ENCODE assay signal across 19 mouse cellular contexts in the genomic region with DNA sequence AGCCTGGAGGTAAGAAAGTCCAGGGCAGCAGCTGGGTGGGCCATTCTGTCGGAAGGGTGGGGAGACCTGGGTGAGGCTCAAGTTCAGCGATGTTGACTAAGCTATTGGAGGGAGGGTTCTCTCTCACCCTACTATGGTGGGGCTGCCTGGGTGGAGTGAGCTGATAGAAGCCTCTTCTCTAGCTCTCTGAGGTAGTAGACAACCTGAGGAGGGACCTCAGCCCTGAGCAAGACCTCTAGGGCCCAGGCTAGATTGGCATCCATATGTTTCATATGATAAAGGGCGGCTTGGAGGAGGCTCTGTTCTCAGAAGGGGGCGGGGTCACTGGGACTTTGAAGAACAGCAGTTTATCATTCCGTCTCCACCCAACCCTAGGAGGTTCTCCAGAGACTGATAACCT. TPM values are rescaled to one million over a fixed set of nuclear protein-coding genes. Genes with fewer than 3 reads are reported as not detected.
DNase-seq lines count a peak whose midpoint lies in the region; ATAC-seq lines count a peak whose summit lies in the region.
"Not testable (repeated sequence)": the region's sequence is repeated elsewhere in the genome, so short reads cannot be mapped to it uniquely, and the experiment has no call there.
"Had no signal": no experiment of that assay in that cellular context is flagged by ENCODE, and none has a peak within 500 bp of the region (broad histone marks: within the 10 kb centered on the region; RNA-seq: fewer than 3 reads in every experiment).

No protein-coding gene starts in this region.

- WGBS in intestine, embryonic 15.5 days: no CpG with 5 or more reads among the region's 5 CpGs
- WGBS in liver, embryonic 11.5 days: no CpG with 5 or more reads among the region's 5 CpGs
- WGBS in liver, embryonic 15.5 days (ENCODE audit: insufficient replicate concordance): no CpG with 5 or more reads among the region's 5 CpGs
- WGBS in stomach, embryonic 15.5 days: no CpG with 5 or more reads among the region's 5 CpGs

- H3K27me3 ChIP-seq in intestine, embryonic 15.5 days (replicated peaks); liver, embryonic 11.5 days (replicated peaks; ENCODE audit: control insufficient read depth, insufficient read depth, low read length); liver, embryonic 15.5 days; stomach, embryonic 15.5 days (replicated peaks): not testable (repeated sequence)

- H3K4me2 ChIP-seq in intestine, embryonic 15.5 days (replicated peaks); liver, embryonic 11.5 days; liver, embryonic 15.5 days; stomach, embryonic 15.5 days: not testable (repeated sequence)

- peak; percentile 69 for ATAC-seq in erythroblast, adult 5-6 weeks (replicated peaks; ENCODE audit: low FRiP score, poor library complexity, severe bottlenecking)
- ATAC-seq in intestine, embryonic 15.5 days: peak; percentile 90
- peak; percentile 95 for ATAC-seq in liver, embryonic 11.5 days (replicated peaks; ENCODE audit: low FRiP score)
- ATAC-seq in liver, embryonic 15.5 days (ENCODE audit: insufficient read depth): peak; percentile 95
- ATAC-seq in megakaryocyte, adult 5-6 weeks (ENCODE audit: poor library complexity, severe bottlenecking): peak; percentile 8; the same call in 1 of the 2 replicates
- peak; percentile 93 for ATAC-seq in stomach, embryonic 15.5 days (ENCODE audit: insufficient read depth, low FRiP score, low read depth)

- H3K4me1 ChIP-seq in intestine, embryonic 15.5 days (replicated peaks); liver, embryonic 11.5 days (replicated peaks; ENCODE audit: control insufficient read depth, insufficient read depth, low read length); liver, embryonic 15.5 days (replicated peaks); stomach, embryonic 15.5 days: not testable (repeated sequence)

- not testable (repeated sequence) for H3K4me3 ChIP-seq in intestine, embryonic 15.5 days (replicated peaks); liver, embryonic 11.5 days (ENCODE audit: low read depth, low read length); liver, embryonic 15.5 days (replicated peaks); stomach, embryonic 15.5 days (replicated peaks)

- H3K36me3 ChIP-seq in intestine, embryonic 15.5 days; liver, embryonic 11.5 days (ENCODE audit: control insufficient read depth, insufficient read depth, low read length); liver, embryonic 15.5 days (replicated peaks); stomach, embryonic 15.5 days: not testable (repeated sequence)

- DNase-seq in liver, embryonic 11.5 days (ENCODE audit: low spot score): not testable (repeated sequence)

- not testable (repeated sequence) for H3K9ac ChIP-seq in intestine, embryonic 15.5 days; liver, embryonic 11.5 days (ENCODE audit: low read depth, low read length); liver, embryonic 15.5 days; stomach, embryonic 15.5 days

- not testable (repeated sequence) for H3K27ac ChIP-seq in intestine, embryonic 15.5 days; liver, embryonic 11.5 days (ENCODE audit: low read depth, low read length); liver, embryonic 15.5 days (replicated peaks); stomach, embryonic 15.5 days

- H3K9me3 ChIP-seq in intestine, embryonic 15.5 days; liver, embryonic 11.5 days (ENCODE audit: control insufficient read depth, low read length); liver, embryonic 15.5 days (replicated peaks); stomach, embryonic 15.5 days: not testable (repeated sequence)

RNA-seq across cellular contexts. Expression of gene Entpd4b, which starts 15.1 kb away (rescaled TPM):
- 0.58 and 1.5 TPM in 2 replicates for total RNA-seq in erythroblast, adult 5-6 weeks (2015; ENCODE audit: low replicate concordance)
- total RNA-seq in erythroblast, adult 5-6 weeks (2017; ENCODE audit: low replicate concordance): 0.85 and 1.3 TPM in 2 replicates
- polyA plus RNA-seq in intestine, embryonic 15.5 days (2015; fragmentation: Nextera tagmentation; extraction: Ambion mirVana): 15.5 and 17.0 TPM in 2 replicates
- polyA plus RNA-seq in liver, embryonic 11.5 days (2014; fragmentation: Nextera tagmentation; extraction: Ambion mirVana): 9.1 and 9.3 TPM in 2 replicates
- polyA plus RNA-seq in liver, embryonic 15.5 days (2015; fragmentation: Nextera tagmentation; extraction: Ambion mirVana): 3.8 and 3.9 TPM in 2 replicates
- 2.1 and 2.5 TPM in 2 replicates for total RNA-seq in megakaryocyte, adult 5-6 weeks (2015)
- total RNA-seq in megakaryocyte, adult 5-6 weeks (2017): 1.1 and 2.5 TPM in 2 replicates
- 16.6 and 17.1 TPM in 2 replicates for polyA plus RNA-seq in stomach, embryonic 15.5 days (2015; fragmentation: Nextera tagmentation; extraction: Ambion mirVana)

RNA-seq across cellular contexts. Expression of gene Gm27179, which starts 27.8 kb away (rescaled TPM):
- 1.0 TPM in 1 of 2 replicates, not detected in the other for total RNA-seq in erythroblast, adult 5-6 weeks (2015; ENCODE audit: low replicate concordance)
- total RNA-seq in erythroblast, adult 5-6 weeks (2017; ENCODE audit: low replicate concordance): not detected in 2 replicates
- polyA plus RNA-seq in intestine, embryonic 15.5 days (2015; fragmentation: Nextera tagmentation; extraction: Ambion mirVana): not detected in 2 replicates
- polyA plus RNA-seq in liver, embryonic 11.5 days (2014; fragmentation: Nextera tagmentation; extraction: Ambion mirVana): not detected in 2 replicates
- polyA plus RNA-seq in liver, embryonic 15.5 days (2015; fragmentation: Nextera tagmentation; extraction: Ambion mirVana): 0.03 TPM in 1 of 2 replicates, not detected in the other
- not detected in 2 replicates for total RNA-seq in megakaryocyte, adult 5-6 weeks (2015)
- total RNA-seq in megakaryocyte, adult 5-6 weeks (2017): not detected in 2 replicates
- polyA plus RNA-seq in stomach, embryonic 15.5 days (2015; fragmentation: Nextera tagmentation; extraction: Ambion mirVana): not detected in 2 replicates
- total RNA-seq: adrenal gland, adult 2 months; adrenal gland, postnatal 25 days; CH12.LX; gastrocnemius, adult 8-10 months; gastrocnemius, postnatal 36 days; hematopoietic stem cell, adult 5-6 weeks had no signal
- polyA plus RNA-seq: adrenal gland, adult 2 months; embryonic facial prominence, embryonic 10.5 days; embryonic facial prominence, embryonic 14.5 days; erythroblast, embryonic 14.5 days; forebrain, embryonic 11.5 days; forebrain, embryonic 15.5 days; heart, embryonic 15.5 days; hindbrain, embryonic 13.5 days had no signal

RNA-seq across cellular contexts. Expression of gene Gm16867, which starts 37.0 kb away (rescaled TPM):
- total RNA-seq in erythroblast, adult 5-6 weeks (2015; ENCODE audit: low replicate concordance): 200 and 335 TPM in 2 replicates
- total RNA-seq in erythroblast, adult 5-6 weeks (2017; ENCODE audit: low replicate concordance): 490 and 566 TPM in 2 replicates
- polyA plus RNA-seq in intestine, embryonic 15.5 days (2015; fragmentation: Nextera tagmentation; extraction: Ambion mirVana): not detected in 2 replicates
- polyA plus RNA-seq in liver, embryonic 11.5 days (2014; fragmentation: Nextera tagmentation; extraction: Ambion mirVana): not detected in 2 replicates
- 0.20 and 0.63 TPM in 2 replicates for polyA plus RNA-seq in liver, embryonic 15.5 days (2015; fragmentation: Nextera tagmentation; extraction: Ambion mirVana)
- 2.5 and 3.4 TPM in 2 replicates for total RNA-seq in megakaryocyte, adult 5-6 weeks (2015)
- total RNA-seq in megakaryocyte, adult 5-6 weeks (2017): 1.2 and 1.6 TPM in 2 replicates
- polyA plus RNA-seq in stomach, embryonic 15.5 days (2015; fragmentation: Nextera tagmentation; extraction: Ambion mirVana): not detected in 2 replicates
- total RNA-seq: CH12.LX had no signal
- polyA plus RNA-seq: embryonic facial prominence, embryonic 10.5 days; embryonic facial prominence, embryonic 14.5 days; forebrain, embryonic 11.5 days; forebrain, embryonic 15.5 days; heart, embryonic 15.5 days; hindbrain, embryonic 13.5 days had no signal

Comparison
In these comparisons a context has a peak if more than half of its experiments do, and no peak if none do; other contexts are left out.
1. ATAC-seq: peak in every context shown above with its lines; median percentile 95 in liver, embryonic 11.5 days; 95 in liver, embryonic 15.5 days; 93 in stomach, embryonic 15.5 days; 90 in intestine, embryonic 15.5 days; 69 in erythroblast, adult 5-6 weeks; 8 in megakaryocyte, adult 5-6 weeks.